Mouse (Mus musculus) heart, embryonic 16.5 days (tissue): ENCODE measurements around the gene Hipk1. TPM values are rescaled to one million over a fixed set of nuclear protein-coding genes. Genes with fewer than 3 reads are reported as not detected.

ENCODE experiments used
- ATAC-seq: fragments of 200-750 bp; cut with Nextera tagmentation; replicated peaks from 2 replicates; pipeline ENCODE4 v1.8.0; 2017; ENCODE audit warnings: moderate number of reproducible peaks; ENCODE audit not compliant: insufficient read depth, low FRiP score; ENCODE audit errors: extremely low read depth
- H3K27ac ChIP-seq: fragments of 300-500 bp; sonication (generic); 2 replicates; pipeline ENCODE4 v1.5.1; 2014; ENCODE audit warnings: mild to moderate bottlenecking, low read length, control low read depth, moderate library complexity
- H3K27me3 ChIP-seq: fragments of 300-500 bp; sonication (generic); 2 replicates; pipeline ENCODE4 v1.6.1; 2014; ENCODE audit warnings: low read length, mixed read lengths; ENCODE audit not compliant: control insufficient read depth, insufficient read depth
- H3K36me3 ChIP-seq: fragments of 300-500 bp; sonication (generic); 2 replicates; pipeline ENCODE4 v1.6.1; 2014; ENCODE audit not compliant: control insufficient read depth, insufficient read depth
- H3K4me1 ChIP-seq: fragments of 300-500 bp; sonication (generic); 2 replicates; pipeline ENCODE4 v1.6.1; 2014; ENCODE audit warnings: low read length, mixed read lengths; ENCODE audit not compliant: control insufficient read depth, insufficient read depth
- H3K4me2 ChIP-seq: fragments of 300-500 bp; sonication (generic); 2 replicates; pipeline ENCODE4 v1.6.1; 2014; ENCODE audit warnings: low read depth, mild to moderate bottlenecking, control low read depth, low read length
- H3K4me3 ChIP-seq: fragments of 300-500 bp; sonication (generic); 2 replicates; pipeline ENCODE4 v1.5.1; 2014; ENCODE audit warnings: mild to moderate bottlenecking, control low read depth, low read length
- H3K9ac ChIP-seq: fragments of 300-500 bp; sonication (generic); 2 replicates; pipeline ENCODE4 v1.6.1; 2014; ENCODE audit warnings: low read length, control low read depth
- H3K9me3 ChIP-seq: fragments of 300-500 bp; sonication (generic); replicated peaks from 2 replicates; pipeline ENCODE4 v1.6.1; 2016; ENCODE audit warnings: low read length; ENCODE audit not compliant: control insufficient read depth
- WGBS: fragments of 180-500 bp; shearing (Covaris S2); extraction: QIAGEN DNeasy Blood & Tissue Kit; methylation state at CpG from one replicate; pipeline ENCODE4 v1.1.7; 2014; 5-methylcytosine and 5-hydroxymethylcytosine counted together
- polyA plus RNA-seq: library from polyadenylated mRNA; unstranded; fragments of >200 nt; fragmentation: Nextera tagmentation; extraction: Ambion mirVana; gene quantifications from 2 replicates; pipeline ENCODE4 v1.2.1, GENCODE M21; 2015

The Hipk1 gene
- polyA plus RNA-seq, 1 experiment from 2014 or later = 11.6 TPM

DNA sequence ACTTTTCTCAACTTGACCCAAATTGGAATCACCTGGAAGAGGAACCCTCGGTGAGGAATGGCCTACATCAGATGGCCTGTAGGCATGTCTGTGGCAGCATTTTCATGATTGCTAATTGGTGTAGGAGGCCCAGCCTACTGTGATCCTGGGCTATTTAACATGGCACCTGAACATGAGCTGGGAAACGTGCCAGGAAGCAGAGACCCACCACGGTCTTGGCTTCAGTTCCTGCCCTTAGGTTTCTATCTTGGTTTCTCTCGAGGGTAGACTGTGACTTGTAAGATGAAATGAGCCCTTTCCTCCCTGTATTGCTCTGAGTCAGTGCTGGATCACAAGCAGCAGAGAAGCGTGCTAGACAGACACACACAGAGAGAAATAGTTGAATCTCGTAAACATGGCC, 86.7 kb downstream of the Hipk1 start:
- H3K27ac ChIP-seq = no peak overlapping the region
- H3K4me1 ChIP-seq = no peaks in the 10 kb centered on the region; the same call in 1 of the 2 replicates
- H3K27me3 ChIP-seq = no peaks in the 10 kb centered on the region
- no peak overlapping the region for H3K9ac ChIP-seq
- H3K36me3 ChIP-seq = no peaks in the 10 kb centered on the region
- no peak for ATAC-seq
- WGBS = 52% methylated on average over 6 of the region's 6 CpGs
- no peaks in the 10 kb centered on the region for H3K9me3 ChIP-seq
- no peak overlapping the region for H3K4me2 ChIP-seq
- no peak overlapping the region for H3K4me3 ChIP-seq

DNA sequence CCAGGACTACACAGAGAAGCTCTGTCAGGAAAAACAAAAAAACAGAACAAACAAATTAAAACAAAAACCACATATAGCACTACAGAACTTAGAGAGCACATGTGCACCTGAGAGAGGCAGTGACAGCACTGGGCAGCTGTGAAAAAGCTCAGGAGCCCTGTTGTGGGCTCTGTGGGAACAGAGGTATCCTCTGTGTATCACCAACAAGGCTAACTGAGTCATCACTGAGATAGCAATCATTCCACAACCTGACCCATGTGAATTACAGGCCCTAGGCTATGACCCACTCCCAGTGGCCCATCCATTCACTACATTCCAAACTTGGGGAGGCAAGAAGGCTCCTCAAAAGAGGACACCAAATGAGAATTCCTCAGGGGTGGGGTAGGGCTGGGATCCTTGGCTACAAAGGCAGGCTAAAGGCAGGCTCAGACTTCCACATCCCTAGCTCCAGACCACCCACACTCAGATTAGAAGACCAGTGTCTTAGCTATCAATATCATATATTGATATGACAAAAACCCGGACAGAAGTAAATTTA, 94.9 kb downstream of the Hipk1 start:
- WGBS = 75% methylated on average over 1 of the region's 1 CpGs
- no peak for ATAC-seq
- no peaks in the 10 kb centered on the region for H3K27me3 ChIP-seq

DNA sequence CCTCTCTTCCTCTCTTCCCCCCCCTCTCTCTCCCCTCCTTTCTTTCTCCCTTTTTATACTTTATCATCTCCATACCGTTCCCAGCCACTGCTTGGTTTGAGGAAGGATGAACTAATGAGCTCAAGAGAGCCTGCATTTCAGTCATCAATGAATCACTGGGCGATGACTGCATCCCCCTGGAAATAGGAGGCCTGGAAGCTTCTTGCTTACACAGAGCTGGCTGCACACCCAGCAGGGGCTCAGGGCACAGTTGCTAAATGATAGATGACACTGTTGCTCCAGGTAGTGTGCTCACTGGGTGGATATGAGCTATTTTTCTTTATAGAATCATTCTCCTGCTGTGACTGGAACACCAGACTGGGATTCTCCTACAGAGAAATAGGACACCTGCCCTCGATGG, 95.8 kb downstream of the Hipk1 start:
- WGBS = 57% methylated on average over 3 of the region's 3 CpGs
- no peaks in the 10 kb centered on the region for H3K27me3 ChIP-seq
- no peak overlapping the region for H3K4me2 ChIP-seq
- no peak overlapping the region for H3K9ac ChIP-seq
- H3K4me3 ChIP-seq = no peak overlapping the region
- no peaks in the 10 kb centered on the region for H3K36me3 ChIP-seq
- H3K4me1 ChIP-seq = no peaks in the 10 kb centered on the region
- no peak for ATAC-seq
- H3K9me3 ChIP-seq = no peaks in the 10 kb centered on the region
- H3K27ac ChIP-seq = no peak overlapping the region

More for the DNA sequence above, 94.9 kb downstream of the Hipk1 start:
- Histone ChIP-seq H3K4me3 (no peak overlapping the region), H3K27ac (no peak overlapping the region), H3K4me1 (no peaks in the 10 kb centered on the region), H3K9me3 (no peaks in the 10 kb centered on the region), H3K4me2 (no peak overlapping the region), H3K36me3 (no peaks in the 10 kb centered on the region), H3K9ac (no peak overlapping the region)

DNA sequence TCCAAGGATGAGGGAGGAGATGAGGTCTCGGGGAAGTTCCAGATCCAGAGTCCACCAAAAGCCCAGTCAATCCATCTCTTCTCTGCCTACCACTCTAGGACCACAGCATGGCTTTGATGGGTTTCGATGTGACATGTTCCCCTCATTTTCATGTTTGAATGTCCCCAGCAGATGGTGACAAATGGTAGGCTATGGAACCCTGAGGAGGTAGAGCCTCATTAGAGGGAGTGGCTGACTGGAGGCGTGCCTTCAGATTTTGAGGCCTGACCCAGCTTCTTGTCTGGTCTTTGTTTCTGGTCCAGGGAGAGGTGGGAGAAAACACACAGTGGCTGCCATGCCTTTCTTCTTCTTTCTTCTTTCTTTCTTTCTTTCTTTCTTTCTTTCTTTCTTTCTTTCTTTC, 100.9 kb downstream of the Hipk1 start:
- Histone ChIP-seq H3K36me3 (no peaks in the 10 kb centered on the region), H3K4me1 (no peaks in the 10 kb centered on the region), H3K4me3 (no peak overlapping the region), H3K27me3 (no peaks in the 10 kb centered on the region), H3K9me3 (no peaks in the 10 kb centered on the region), H3K9ac (no peak overlapping the region), H3K27ac (no peak overlapping the region), H3K4me2 (no peak overlapping the region)
- 69% methylated on average over 3 of the region's 3 CpGs for WGBS
- no peak for ATAC-seq

Other genes starting within 250 kb of the Hipk1 start
- 0.07 and 0.09 TPM in 2 replicates for gene Syt6, start 216.3 kb downstream of the Hipk1 start, polyA plus RNA-seq
- gene Atg4a-ps, start 145.5 kb downstream of the Hipk1 start, polyA plus RNA-seq = 0.09 and 0.77 TPM in 2 replicates
- gene Olfml3, start 53.6 kb downstream of the Hipk1 start, polyA plus RNA-seq = 18.4 and 22.1 TPM in 2 replicates
- not detected in 2 replicates for gene Gm10964, start 52.2 kb downstream of the Hipk1 start, polyA plus RNA-seq
- gene Dclre1b, start 17.9 kb upstream of the Hipk1 start, polyA plus RNA-seq = 17.1 and 18.7 TPM in 2 replicates
- 16.2 and 17.2 TPM in 2 replicates for gene Ap4b1, start 18.0 kb upstream of the Hipk1 start, polyA plus RNA-seq
- 0.30 and 0.32 TPM in 2 replicates for gene Gm43064, start 18.0 kb upstream of the Hipk1 start, polyA plus RNA-seq
- gene Bcl2l15, start 41.0 kb upstream of the Hipk1 start, polyA plus RNA-seq = 0.43 TPM in 1 of 2 replicates, not detected in the other
- gene Ptpn22, start 68.2 kb upstream of the Hipk1 start, polyA plus RNA-seq = 3.3 and 6.7 TPM in 2 replicates
- gene Rsbn1, start 122.6 kb upstream of the Hipk1 start, polyA plus RNA-seq = 5.6 and 5.8 TPM in 2 replicates
- 14.7 and 15.3 TPM in 2 replicates for gene Phtf1, start 176.5 kb upstream of the Hipk1 start, polyA plus RNA-seq